Mouse (Mus musculus) hindbrain, embryonic 11.5 days (tissue): ENCODE measurements around the gene Fbxo3. TPM values are rescaled to one million over a fixed set of nuclear protein-coding genes. Genes with fewer than 3 reads are reported as not detected.

ENCODE experiments used
- ATAC-seq: fragments of 200-750 bp; cut with Nextera tagmentation; 2 replicates; pipeline ENCODE4 v1.8.0; 2017; ENCODE audit warnings: mild to moderate bottlenecking, moderate TSS enrichment, moderate library complexity; ENCODE audit not compliant: low FRiP score
- DNase-seq: peaks from one replicate; pipeline ENCODE4 v3.0.0-alpha.2; 2015; ENCODE audit warnings: low spot score
- H3K27ac ChIP-seq: fragments of 300-500 bp; sonication (generic); 2 replicates; pipeline ENCODE4 v1.5.1; 2014; ENCODE audit warnings: mild to moderate bottlenecking, low read depth, low read length
- H3K27me3 ChIP-seq: fragments of 300-500 bp; sonication (generic); 2 replicates; pipeline ENCODE4 v1.6.1; 2014; ENCODE audit warnings: mild to moderate bottlenecking, low read length, moderate library complexity, mixed read lengths; ENCODE audit not compliant: control insufficient read depth, insufficient read depth
- H3K36me3 ChIP-seq: fragments of 300-500 bp; sonication (generic); 2 replicates; pipeline ENCODE4 v1.6.1; 2014; ENCODE audit warnings: mild to moderate bottlenecking, low read length, moderate library complexity, mixed read lengths; ENCODE audit not compliant: control insufficient read depth, insufficient read depth
- H3K4me1 ChIP-seq: fragments of 300-500 bp; sonication (generic); replicated peaks from 2 replicates; pipeline ENCODE4 v1.6.1; 2014; ENCODE audit warnings: low read length, mixed read lengths; ENCODE audit not compliant: control insufficient read depth, insufficient read depth
- H3K4me2 ChIP-seq: fragments of 300-500 bp; sonication (generic); replicated peaks from 2 replicates; pipeline ENCODE4 v1.6.1; 2014; ENCODE audit warnings: mild to moderate bottlenecking, low read depth, low read length
- H3K4me3 ChIP-seq: fragments of 300-500 bp; sonication (generic); 2 replicates; pipeline ENCODE4 v1.5.1; 2014; ENCODE audit warnings: low read depth, low read length
- H3K9ac ChIP-seq: fragments of 300-500 bp; sonication (generic); 2 replicates; pipeline ENCODE4 v1.6.1; 2014; ENCODE audit warnings: low read depth, low read length
- H3K9me3 ChIP-seq: fragments of 300-500 bp; sonication (generic); 2 replicates; pipeline ENCODE4 v1.6.1; 2016; ENCODE audit warnings: low read length; ENCODE audit not compliant: control insufficient read depth
- WGBS: fragments of 180-500 bp; shearing (Covaris S2); extraction: QIAGEN DNeasy Blood & Tissue Kit; methylation state at CpG from one replicate; pipeline ENCODE4 v1.1.7; 2014; 5-methylcytosine and 5-hydroxymethylcytosine counted together
- polyA plus RNA-seq: library from polyadenylated mRNA; unstranded; fragments of >200 nt; fragmentation: Nextera tagmentation; extraction: Ambion mirVana; gene quantifications from 2 replicates; pipeline ENCODE4 v1.2.1, GENCODE M21; 2014

Gene Fbxo3
- polyA plus RNA-seq, 1 experiment from 2014 or later = 61.4 TPM

DNA sequence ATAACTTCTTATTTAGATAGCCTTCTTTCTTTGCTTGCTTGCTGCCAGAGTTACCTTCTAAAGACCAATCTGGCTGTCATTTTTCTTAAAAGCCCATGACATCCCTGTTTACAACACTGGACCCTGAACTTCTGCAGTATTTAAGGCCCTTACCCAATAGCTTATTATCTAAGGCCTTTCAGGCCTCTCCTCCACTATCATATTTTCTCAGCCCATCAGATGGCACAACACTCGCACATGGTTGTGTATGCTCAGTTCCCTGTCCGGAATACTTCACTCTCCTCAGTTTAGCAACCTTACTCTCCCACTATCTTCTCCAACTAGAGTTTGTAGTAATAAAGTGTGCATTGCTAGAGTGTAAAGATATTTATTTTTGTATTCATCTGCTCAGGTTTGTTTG, 1.6 kb downstream of the Fbxo3 start:
- H3K36me3 ChIP-seq = no peaks in the 10 kb centered on the region
- H3K4me3 ChIP-seq = no peak overlapping the region
- H3K4me2 ChIP-seq = 0 out of 2 replicates have a peak overlapping the region, but pooled peaks have one; percentile 82
- ATAC-seq (no peak), DNase-seq (no peak)
- no peaks in the 10 kb centered on the region for H3K9me3 ChIP-seq
- H3K27me3 ChIP-seq = no peaks in the 10 kb centered on the region
- H3K27ac ChIP-seq = no peak overlapping the region
- no peak overlapping the region for H3K9ac ChIP-seq
- WGBS = 84% methylated on average over 2 of the region's 2 CpGs
- no peaks in the 10 kb centered on the region for H3K4me1 ChIP-seq

DNA sequence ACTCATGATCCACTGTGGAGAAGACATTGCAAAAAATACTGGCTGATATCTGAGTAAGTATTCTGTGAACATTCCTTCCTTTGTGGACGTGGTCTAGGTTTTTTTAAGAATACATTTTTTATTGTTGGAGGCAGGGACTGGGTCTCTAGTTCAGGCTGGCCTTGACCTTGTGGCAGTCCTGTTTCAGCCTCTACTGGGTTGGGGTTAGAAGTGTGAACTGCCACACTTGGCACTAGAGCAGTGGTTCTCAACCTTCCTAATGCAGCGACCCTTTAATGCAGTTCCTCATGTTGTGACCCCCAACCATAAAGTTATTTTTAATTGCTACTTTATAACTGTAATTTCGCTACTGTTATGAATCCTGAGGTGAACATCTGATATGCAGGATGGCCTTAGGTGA, 2.9 kb downstream of the Fbxo3 start:
- Histone ChIP-seq H3K4me2 (no peak overlapping the region), H3K27me3 (no peaks in the 10 kb centered on the region), H3K9ac (no peak overlapping the region), H3K27ac (no peak overlapping the region), H3K4me3 (no peak overlapping the region), H3K36me3 (no peaks in the 10 kb centered on the region), H3K9me3 (no peaks in the 10 kb centered on the region), H3K4me1 (no peaks in the 10 kb centered on the region)
- ATAC-seq = no peak
- 89% methylated on average over 3 of the region's 3 CpGs for WGBS
- no peak for DNase-seq

DNA sequence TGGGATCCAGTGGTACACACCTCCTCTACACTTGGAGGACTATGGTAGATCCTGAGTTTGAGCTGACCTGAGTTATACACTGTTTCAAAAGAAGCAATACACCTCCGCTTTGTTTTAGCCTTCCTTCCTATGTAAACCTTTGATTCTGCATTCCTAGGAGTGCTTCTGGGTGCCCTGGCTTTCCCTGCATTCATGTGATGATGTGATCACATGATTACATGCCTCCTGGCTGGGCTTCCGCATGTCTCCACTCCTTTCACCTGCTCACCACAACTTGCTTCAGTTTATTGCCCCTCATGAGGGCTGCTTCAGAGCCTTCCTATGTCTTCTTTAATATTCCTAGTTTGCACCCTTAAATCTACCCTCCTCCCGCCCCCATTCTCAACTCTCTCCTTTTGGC, 4.5 kb downstream of the Fbxo3 start:
- DNase-seq (no peak), ATAC-seq (no peak)
- WGBS = 91% methylated on average over 3 of the region's 3 CpGs

DNA sequence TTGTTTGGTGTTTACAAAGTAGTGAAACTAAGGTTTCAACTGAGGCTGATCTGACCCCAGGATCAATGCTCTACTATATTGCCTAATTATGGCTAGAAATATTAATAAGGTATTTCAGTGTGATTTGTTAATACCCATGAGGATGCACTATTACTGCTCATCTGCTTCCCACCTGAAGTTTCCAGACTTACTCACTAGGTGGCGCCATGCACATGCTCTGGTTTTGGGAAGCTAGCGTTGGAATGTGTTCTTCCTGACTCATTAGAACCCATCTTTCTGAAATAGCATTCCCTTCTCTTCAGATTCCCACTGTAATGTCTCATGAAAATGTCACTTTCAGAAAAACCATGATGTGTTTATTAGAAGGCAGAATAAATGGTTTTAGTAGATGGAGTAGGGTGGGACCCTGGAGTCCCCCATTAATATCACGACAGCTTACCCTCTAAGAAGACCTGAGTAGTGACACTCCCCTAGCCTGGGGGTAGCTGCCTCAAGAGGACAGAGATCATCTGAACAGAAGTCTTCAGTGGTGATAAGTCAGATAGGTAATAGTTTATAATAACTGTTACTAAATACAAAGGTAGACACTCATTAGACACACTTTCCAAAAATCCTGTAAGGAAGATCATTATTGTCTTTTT, 7.4 kb downstream of the Fbxo3 start:
- no peaks in the 10 kb centered on the region for H3K27me3 ChIP-seq
- DNase-seq (peak; percentile 83), ATAC-seq (no peak)
- no peaks in the 10 kb centered on the region; the same call in 1 of the 2 replicates for H3K36me3 ChIP-seq
- no peak overlapping the region for H3K27ac ChIP-seq
- no peaks in the 10 kb centered on the region for H3K4me1 ChIP-seq
- no peak overlapping the region for H3K4me3 ChIP-seq
- 36% methylated on average over 3 of the region's 3 CpGs for WGBS
- no peaks in the 10 kb centered on the region for H3K9me3 ChIP-seq
- no peak overlapping the region for H3K4me2 ChIP-seq
- no peak overlapping the region for H3K9ac ChIP-seq

More for the DNA sequence above, 4.5 kb downstream of the Fbxo3 start:
- no peak overlapping the region for H3K4me3 ChIP-seq
- no peak overlapping the region for H3K27ac ChIP-seq
- H3K9ac ChIP-seq = no peak overlapping the region
- H3K36me3 ChIP-seq = no peaks in the 10 kb centered on the region; the same call in 1 of the 2 replicates
- H3K9me3 ChIP-seq = no peaks in the 10 kb centered on the region
- no peak overlapping the region for H3K4me2 ChIP-seq
- no peaks in the 10 kb centered on the region for H3K4me1 ChIP-seq
- H3K27me3 ChIP-seq = no peaks in the 10 kb centered on the region

DNA sequence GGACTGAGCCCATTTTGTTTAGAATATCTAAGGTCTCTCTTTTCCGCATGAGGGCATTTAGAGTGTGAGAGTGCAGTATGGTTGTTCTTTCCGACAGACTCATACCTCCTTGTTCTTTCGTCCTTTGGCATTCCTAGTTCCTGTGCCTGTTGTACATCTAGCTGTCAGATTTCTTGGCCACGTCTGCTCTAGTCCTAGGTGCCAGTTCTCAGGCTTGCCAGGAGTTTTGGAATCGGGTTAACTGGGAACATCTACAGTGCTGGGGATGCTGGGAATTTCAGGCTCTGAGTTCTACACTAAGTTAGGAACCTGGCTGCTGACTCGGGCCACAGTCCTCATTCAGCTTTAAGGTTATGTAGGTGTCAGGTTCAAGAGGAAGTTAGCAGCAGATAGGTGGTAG, 8.1 kb downstream of the Fbxo3 start:
- Histone ChIP-seq H3K9me3 (no peaks in the 10 kb centered on the region), H3K27ac (no peak overlapping the region), H3K4me1 (no peaks in the 10 kb centered on the region), H3K36me3 (peaks cover 2% of the 10 kb centered on the region; the same call in 1 of the 2 replicates), H3K27me3 (no peaks in the 10 kb centered on the region), H3K4me2 (no peak overlapping the region), H3K9ac (no peak overlapping the region), H3K4me3 (no peak overlapping the region)
- DNase-seq = no peak
- WGBS = 89% methylated on average over 6 of the region's 6 CpGs
- ATAC-seq = no peak

DNA sequence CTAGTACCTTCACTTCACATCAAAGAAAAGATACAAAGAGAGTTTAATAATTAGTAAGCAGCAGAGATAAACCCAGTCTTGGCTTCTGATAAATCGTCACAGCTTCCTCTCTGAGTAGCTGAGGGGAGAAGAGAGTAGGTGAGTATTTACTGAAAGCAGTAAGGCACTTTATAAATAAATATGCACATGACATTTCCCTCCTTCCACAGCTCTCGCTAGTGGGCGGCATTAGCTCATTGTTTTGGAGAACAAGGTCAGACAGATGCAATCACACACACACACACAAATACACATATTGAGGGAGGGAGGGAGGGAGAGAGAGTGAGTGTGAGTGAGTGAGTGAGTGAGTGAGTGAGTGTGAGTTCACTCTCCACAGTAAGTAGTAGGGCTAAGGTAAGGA, 8.8 kb downstream of the Fbxo3 start:
- WGBS = 70% methylated on average over 3 of the region's 3 CpGs
- no peaks in the 10 kb centered on the region for H3K4me1 ChIP-seq
- H3K9ac ChIP-seq = no peak overlapping the region
- H3K27ac ChIP-seq = no peak overlapping the region
- H3K4me2 ChIP-seq = no peak overlapping the region
- no peaks in the 10 kb centered on the region for H3K9me3 ChIP-seq
- peaks cover 2% of the 10 kb centered on the region; the same call in 1 of the 2 replicates for H3K36me3 ChIP-seq
- no peak for ATAC-seq
- no peak overlapping the region for H3K4me3 ChIP-seq
- DNase-seq = no peak
- H3K27me3 ChIP-seq = no peaks in the 10 kb centered on the region

DNA sequence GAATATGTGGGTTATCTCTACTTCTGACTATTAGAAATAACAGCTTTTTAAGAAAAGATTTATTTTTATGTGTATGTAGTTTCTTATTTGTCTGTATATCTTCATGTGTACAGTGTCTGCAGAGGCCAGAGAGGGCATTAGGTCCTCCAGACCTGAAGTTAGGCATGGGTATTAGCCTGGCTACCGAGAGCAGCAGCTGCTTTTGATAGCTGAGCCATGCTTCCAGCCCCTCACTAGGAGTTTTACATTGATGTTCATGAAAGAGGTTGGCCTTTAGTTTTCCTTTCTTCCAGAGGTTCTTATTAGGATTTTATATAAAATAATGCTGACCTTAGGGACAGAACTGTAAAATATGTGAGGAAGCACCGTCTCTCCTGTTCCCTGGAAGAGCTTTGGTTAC, 10.7 kb downstream of the Fbxo3 start:
- 67% methylated on average over 2 of the region's 2 CpGs for WGBS
- no peak overlapping the region for H3K9ac ChIP-seq
- H3K4me1 ChIP-seq = no peaks in the 10 kb centered on the region
- H3K4me2 ChIP-seq = no peak overlapping the region
- DNase-seq = no peak
- H3K36me3 ChIP-seq = peaks cover 2% of the 10 kb centered on the region; the same call in 1 of the 2 replicates
- no peak for ATAC-seq
- no peak overlapping the region for H3K27ac ChIP-seq
- no peak overlapping the region for H3K4me3 ChIP-seq
- no peaks in the 10 kb centered on the region for H3K27me3 ChIP-seq
- no peaks in the 10 kb centered on the region for H3K9me3 ChIP-seq

DNA sequence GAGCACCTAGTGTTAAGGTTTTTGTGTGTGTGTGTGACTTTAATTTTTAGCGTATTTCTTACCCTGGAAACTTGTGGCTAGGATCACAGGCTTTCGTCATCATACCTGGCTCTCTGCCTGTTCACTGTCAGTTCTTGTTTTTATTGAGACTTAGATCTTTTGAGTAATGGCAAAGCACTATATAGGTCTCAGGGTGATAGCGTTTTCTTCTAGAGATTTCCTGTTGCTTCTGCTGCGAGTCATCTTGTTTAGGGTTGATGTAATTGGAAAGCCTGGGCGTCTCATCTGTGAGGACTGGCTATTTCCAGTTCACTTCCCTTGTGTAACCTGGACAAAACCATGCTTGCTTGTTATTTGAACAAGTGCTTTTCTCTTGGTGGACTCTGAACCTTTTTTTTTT, 14.1 kb downstream of the Fbxo3 start:
- Histone ChIP-seq H3K4me3 (no peak overlapping the region), H3K36me3 (0 out of 2 replicates have a peak, but pooled peaks cover 5% of the 10 kb centered on the region), H3K27ac (no peak overlapping the region), H3K9me3 (no peaks in the 10 kb centered on the region), H3K4me2 (no peak overlapping the region), H3K27me3 (no peaks in the 10 kb centered on the region), H3K9ac (no peak overlapping the region), H3K4me1 (no peaks in the 10 kb centered on the region)
- no peak for DNase-seq
- WGBS = 88% methylated on average over 5 of the region's 5 CpGs
- ATAC-seq = no peak

DNA sequence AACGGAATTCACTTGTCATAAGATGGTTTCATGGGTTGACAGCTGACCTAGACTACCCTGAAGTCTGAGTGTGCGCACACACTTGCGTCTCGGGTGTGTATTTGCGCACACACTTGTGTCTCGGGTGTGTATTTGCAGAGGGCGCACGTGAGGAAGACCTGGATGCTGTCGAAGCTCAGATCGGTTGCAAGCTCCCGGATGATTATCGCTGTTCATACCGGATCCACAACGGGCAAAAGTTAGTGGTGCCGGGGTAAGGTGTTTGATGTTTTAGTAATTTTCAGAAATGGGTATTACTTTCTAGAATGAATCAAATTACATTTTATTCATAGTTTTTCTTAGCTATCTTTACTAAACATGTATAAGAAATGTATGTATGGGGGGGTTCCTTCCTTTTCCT, 15.2 kb downstream of the Fbxo3 start:
- Histone ChIP-seq H3K36me3 (0 out of 2 replicates have a peak, but pooled peaks cover 5% of the 10 kb centered on the region), H3K9me3 (no peaks in the 10 kb centered on the region), H3K27ac (no peak overlapping the region), H3K4me2 (no peak overlapping the region), H3K9ac (no peak overlapping the region), H3K4me1 (no peaks in the 10 kb centered on the region), H3K4me3 (no peak overlapping the region), H3K27me3 (no peaks in the 10 kb centered on the region)
- DNase-seq = no peak
- 95% methylated on average over 15 of the region's 15 CpGs for WGBS
- ATAC-seq = no peak
